Mouse (Mus musculus): ENCODE measurements around the gene Robo4.

DNA sequence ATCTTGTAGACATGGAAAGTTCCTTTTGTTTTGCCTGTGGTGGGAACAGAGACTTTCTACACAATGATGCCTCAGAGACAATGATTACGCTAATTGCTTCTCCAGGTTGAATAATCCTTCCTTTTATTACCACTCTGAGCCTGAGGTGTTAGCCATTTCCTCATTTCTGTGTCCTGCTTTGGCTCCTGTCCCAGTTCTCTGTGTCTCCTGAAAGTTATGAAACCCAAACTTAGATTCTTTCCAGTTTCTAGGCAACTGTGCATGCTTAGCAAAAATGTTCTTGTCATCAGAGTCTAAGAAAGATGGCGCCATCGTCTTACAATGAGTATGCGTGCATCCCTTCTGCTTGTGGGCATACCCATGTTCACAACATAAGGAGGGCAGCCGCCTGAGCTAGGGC is 26.0 kb upstream of the Robo4 start:
- TF ChIP-seq POLR2A (IDR thresholded peaks at IDR 0.05; ENCODE audit: low read depth, low read length) (no peak), CTCF (conservative IDR thresholded peaks at IDR 0.05; ENCODE audit: insufficient read depth, insufficient read length, low read depth, low read length) (no peak)

All from kidney, adult 2 months (tissue).